Mouse (Mus musculus) thymus, postnatal 4 days (tissue): ENCODE data around the gene Gm45521.

Experiments used
- DNase-seq: peaks from one replicate; pipeline ENCODE4 v3.0.0; 2021

Gene Gm45521

GRCm38 (mm10) chr14:7954071-7954471, 3.0 kb upstream of the Gm45521 start:
- DNase-seq: no peak

- no peak for DNase-seq
Observed at GRCm38 (mm10) chr14:7956427-7956826, 661 bp upstream of the Gm45521 start.

- DNase-seq: peak; percentile 49
Observed at GRCm38 (mm10) chr14:7960616-7961015, 3.5 kb downstream of the Gm45521 start.

- DNase-seq: no peak
Observed at GRCm38 (mm10) chr14:7961714-7962113, 4.6 kb downstream of the Gm45521 start.

- DNase-seq: no peak
Observed at GRCm38 (mm10) chr14:7962626-7963025, 5.5 kb downstream of the Gm45521 start.

- DNase-seq: no peak
Observed at GRCm38 (mm10) chr14:7963160-7963559, 6.1 kb downstream of the Gm45521 start.

GRCm38 (mm10) chr14:7964219-7964889, 7.3 kb downstream of the Gm45521 start:
- peak; percentile 69 for DNase-seq

- no peak for DNase-seq
Observed at GRCm38 (mm10) chr14:7971889-7972493, 14.9 kb downstream of the Gm45521 start.

- no peak for DNase-seq
Observed at GRCm38 (mm10) chr14:7974643-7975042, 17.6 kb downstream of the Gm45521 start.

- DNase-seq: no peak
Observed at GRCm38 (mm10) chr14:7975177-7975576, 18.1 kb downstream of the Gm45521 start.

GRCm38 (mm10) chr14:7977471-7977870, 20.4 kb downstream of the Gm45521 start:
- DNase-seq: no peak

- no peak for DNase-seq
Observed at GRCm38 (mm10) chr14:7978183-7978582, 21.1 kb downstream of the Gm45521 start.

GRCm38 (mm10) chr14:7981226-7981625, 24.1 kb downstream of the Gm45521 start:
- DNase-seq: no peak

GRCm38 (mm10) chr14:7986913-7987312, 29.8 kb downstream of the Gm45521 start:
- DNase-seq: no peak

- DNase-seq: no peak
Observed at GRCm38 (mm10) chr14:7989371-7989770, 32.3 kb downstream of the Gm45521 start.

- DNase-seq: no peak
Observed at GRCm38 (mm10) chr14:7989961-7990360, 32.9 kb downstream of the Gm45521 start.

GRCm38 (mm10) chr14:7991108-7991776, 34.2 kb downstream of the Gm45521 start:
- DNase-seq: no peak

- no peak for DNase-seq
Observed at GRCm38 (mm10) chr14:7992158-7992557, 35.1 kb downstream of the Gm45521 start.

GRCm38 (mm10) chr14:7994271-7994767, 37.2 kb downstream of the Gm45521 start, which contains the start of gene Dnase1l3:
Gene Dnase1l3 (minus strand): TSS chr14:7994573.
- peak; percentile 56 for DNase-seq

GRCm38 (mm10) chr14:7997255-7997696, 40.2 kb downstream of the Gm45521 start:
- peak; percentile 96 for DNase-seq

GRCm38 (mm10) chr14:7999030-7999429, 41.9 kb downstream of the Gm45521 start:
- DNase-seq: no peak

GRCm38 (mm10) chr14:7999435-7999834, 42.3 kb downstream of the Gm45521 start:
- DNase-seq: no peak

GRCm38 (mm10) chr14:8000247-8000646, 43.2 kb downstream of the Gm45521 start:
- no peak for DNase-seq
